Mouse (Mus musculus): ENCODE measurements around the gene Fkbp2. TPM values are rescaled to one million over a fixed set of nuclear protein-coding genes. Genes with fewer than 3 reads are reported as not detected.

Gene Fkbp2
- polyA plus RNA-seq, 1 experiment from 2014 or later, result 64.2 TPM

GRCm38 (mm10) chr19:7013984-7014383 lies 33.7 kb upstream of the Fkbp2 start:
- ATAC-seq (ENCODE audit: insufficient number of reproducible peaks, insufficient read depth, low FRiP score, low read depth), result no peak
- H3K4me2 ChIP-seq (ENCODE audit: low read length), result no peak overlapping the region
- H3K27ac ChIP-seq (replicated peaks in 1 of 2; ENCODE audit: control insufficient read depth in 1 of 2, insufficient read depth in 1 of 2, low read depth in 2 of 2, low read length in 2 of 2), result no peak overlapping the region
- WGBS, result 82% methylated on average over 9 of the region's 9 CpGs
- H3K4me3 ChIP-seq (ENCODE audit: control insufficient read depth in 1 of 2, insufficient read depth in 1 of 2, low read depth in 1 of 2, low read length in 2 of 2), result no peak overlapping the region
- peaks cover 6% of the 10 kb centered on the region in 2 experiments; a peak in 2 of 4 replicates for H3K4me1 ChIP-seq (ENCODE audit: control insufficient read depth in 2 of 2, insufficient read depth in 2 of 2, low read length in 2 of 2)
- H3K9me3 ChIP-seq (ENCODE audit: control insufficient read depth, low read length), result no peaks in the 10 kb centered on the region
- no peaks in the 10 kb centered on the region for H3K27me3 ChIP-seq (ENCODE audit: control insufficient read depth, insufficient read depth, low read length)
- H3K9ac ChIP-seq (ENCODE audit: low read length), result no peak overlapping the region
- H3K36me3 ChIP-seq (ENCODE audit: control insufficient read depth, insufficient read depth, low read length), result peaks cover 4% of the 10 kb centered on the region; the same call in 1 of the 2 replicates

GRCm38 (mm10) chr19:7012426-7012825 lies 32.1 kb upstream of the Fkbp2 start:
- H3K27ac ChIP-seq (replicated peaks in 1 of 2; ENCODE audit: control insufficient read depth in 1 of 2, insufficient read depth in 1 of 2, low read depth in 2 of 2, low read length in 2 of 2), result no peak overlapping the region
- no peak overlapping the region for H3K4me2 ChIP-seq (ENCODE audit: low read length)
- WGBS, result 85% methylated on average over 4 of the region's 4 CpGs
- no peak overlapping the region for H3K4me3 ChIP-seq (ENCODE audit: control insufficient read depth in 1 of 2, insufficient read depth in 1 of 2, low read depth in 1 of 2, low read length in 2 of 2)
- H3K27me3 ChIP-seq (ENCODE audit: control insufficient read depth, insufficient read depth, low read length), result no peaks in the 10 kb centered on the region
- ATAC-seq (ENCODE audit: insufficient number of reproducible peaks, insufficient read depth, low FRiP score, low read depth), result no peak
- no peaks in the 10 kb centered on the region for H3K4me1 ChIP-seq (ENCODE audit: control insufficient read depth in 2 of 2, insufficient read depth in 2 of 2, low read length in 2 of 2)
- H3K36me3 ChIP-seq (ENCODE audit: control insufficient read depth, insufficient read depth, low read length), result no peaks in the 10 kb centered on the region
- H3K9ac ChIP-seq (ENCODE audit: low read length), result no peak overlapping the region
- no peaks in the 10 kb centered on the region for H3K9me3 ChIP-seq (ENCODE audit: control insufficient read depth, low read length)

- Histone ChIP-seq H3K27me3 (ENCODE audit: control insufficient read depth, insufficient read depth, low read length) (no peaks in the 10 kb centered on the region), H3K27ac (replicated peaks in 1 of 2; ENCODE audit: control insufficient read depth in 1 of 2, insufficient read depth in 1 of 2, low read depth in 2 of 2, low read length in 2 of 2) (no peak overlapping the region), H3K9ac (ENCODE audit: low read length) (no peak overlapping the region), H3K4me3 (ENCODE audit: control insufficient read depth in 1 of 2, insufficient read depth in 1 of 2, low read depth in 1 of 2, low read length in 2 of 2) (no peak overlapping the region), H3K4me2 (ENCODE audit: low read length) (no peak overlapping the region), H3K36me3 (ENCODE audit: control insufficient read depth, insufficient read depth, low read length) (no peaks in the 10 kb centered on the region), H3K4me1 (ENCODE audit: control insufficient read depth in 2 of 2, insufficient read depth in 2 of 2, low read length in 2 of 2) (peaks cover 2 to 6% of the 10 kb centered on the region in 2 experiments; a peak in 1 of 4 replicates), H3K9me3 (ENCODE audit: control insufficient read depth, low read length) (no peaks in the 10 kb centered on the region)
- no peak for ATAC-seq (ENCODE audit: insufficient number of reproducible peaks, insufficient read depth, low FRiP score, low read depth)
- 80% methylated on average over 9 of the region's 9 CpGs for WGBS
Measured at GRCm38 (mm10) chr19:7006892-7007593, 26.7 kb upstream of the Fkbp2 start.

- Histone ChIP-seq H3K36me3 (ENCODE audit: control insufficient read depth, insufficient read depth, low read length) (peaks cover 22% of the 10 kb centered on the region), H3K4me2 (ENCODE audit: low read length) (no peak overlapping the region), H3K9ac (ENCODE audit: low read length) (no peak overlapping the region), H3K4me1 (ENCODE audit: control insufficient read depth in 2 of 2, insufficient read depth in 2 of 2, low read length in 2 of 2) (peaks cover 17 to 26% of the 10 kb centered on the region in 2 experiments), H3K4me3 (ENCODE audit: control insufficient read depth in 1 of 2, insufficient read depth in 1 of 2, low read depth in 1 of 2, low read length in 2 of 2) (no peak overlapping the region), H3K9me3 (ENCODE audit: control insufficient read depth, low read length) (no peaks in the 10 kb centered on the region), H3K27me3 (ENCODE audit: control insufficient read depth, insufficient read depth, low read length) (no peaks in the 10 kb centered on the region), H3K27ac (replicated peaks in 1 of 2; ENCODE audit: control insufficient read depth in 1 of 2, insufficient read depth in 1 of 2, low read depth in 2 of 2, low read length in 2 of 2) (no peak overlapping the region)
- WGBS, result 92% methylated on average over 19 of the region's 19 CpGs
- no peak for ATAC-seq (ENCODE audit: insufficient number of reproducible peaks, insufficient read depth, low FRiP score, low read depth)
Measured at GRCm38 (mm10) chr19:6999360-7000063, 19.2 kb upstream of the Fkbp2 start.

- Histone ChIP-seq H3K9ac (ENCODE audit: low read length) (no peak overlapping the region), H3K4me3 (ENCODE audit: control insufficient read depth in 1 of 2, insufficient read depth in 1 of 2, low read depth in 1 of 2, low read length in 2 of 2) (no peak overlapping the region), H3K36me3 (ENCODE audit: control insufficient read depth, insufficient read depth, low read length) (peaks cover 28% of the 10 kb centered on the region), H3K27ac (replicated peaks in 1 of 2; ENCODE audit: control insufficient read depth in 1 of 2, insufficient read depth in 1 of 2, low read depth in 2 of 2, low read length in 2 of 2) (no peak overlapping the region), H3K4me1 (ENCODE audit: control insufficient read depth in 2 of 2, insufficient read depth in 2 of 2, low read length in 2 of 2) (peaks cover 18 to 31% of the 10 kb centered on the region in 2 experiments), H3K27me3 (ENCODE audit: control insufficient read depth, insufficient read depth, low read length) (no peaks in the 10 kb centered on the region), H3K4me2 (ENCODE audit: low read length) (no peak overlapping the region), H3K9me3 (ENCODE audit: control insufficient read depth, low read length) (no peaks in the 10 kb centered on the region)
- WGBS, result 86% methylated on average over 9 of the region's 9 CpGs
- no peak for ATAC-seq (ENCODE audit: insufficient number of reproducible peaks, insufficient read depth, low FRiP score, low read depth)
Measured at GRCm38 (mm10) chr19:6997721-6998290, 17.5 kb upstream of the Fkbp2 start.

- ATAC-seq (ENCODE audit: insufficient number of reproducible peaks, insufficient read depth, low FRiP score, low read depth), result peak; percentile 66
- peaks cover 28% of the 10 kb centered on the region for H3K36me3 ChIP-seq (ENCODE audit: control insufficient read depth, insufficient read depth, low read length)
- WGBS, result under 1% methylated on average over 24 of the region's 24 CpGs
Measured at GRCm38 (mm10) chr19:6996006-6996405, 15.7 kb upstream of the Fkbp2 start, which contains the start of the genes Nudt22 and Trpt1. Nudt22 (minus strand) TSS chr19:6996117. Trpt1 (plus strand) TSS chr19:6996131.

GRCm38 (mm10) chr19:6995255-6995991 lies 15.1 kb upstream of the Fkbp2 start:
- no peak for ATAC-seq (ENCODE audit: insufficient number of reproducible peaks, insufficient read depth, low FRiP score, low read depth)
- Histone ChIP-seq H3K4me1 (ENCODE audit: control insufficient read depth in 2 of 2, insufficient read depth in 2 of 2, low read length in 2 of 2) (peaks cover 18 to 35% of the 10 kb centered on the region in 2 experiments), H3K27ac (replicated peaks in 1 of 2; ENCODE audit: control insufficient read depth in 1 of 2, insufficient read depth in 1 of 2, low read depth in 2 of 2, low read length in 2 of 2) (peak overlapping the region in 1 of 2 experiments; percentile 87; a peak in 2 of 4 replicates), H3K9ac (ENCODE audit: low read length) (peak overlapping the region; percentile 88), H3K4me2 (ENCODE audit: low read length) (peak overlapping the region; percentile 91), H3K4me3 (ENCODE audit: control insufficient read depth in 1 of 2, insufficient read depth in 1 of 2, low read depth in 1 of 2, low read length in 2 of 2) (peak overlapping the region; percentile 52 to 68), H3K36me3 (ENCODE audit: control insufficient read depth, insufficient read depth, low read length) (peaks cover 27% of the 10 kb centered on the region), H3K9me3 (ENCODE audit: control insufficient read depth, low read length) (no peaks in the 10 kb centered on the region), H3K27me3 (ENCODE audit: control insufficient read depth, insufficient read depth, low read length) (no peaks in the 10 kb centered on the region)
- WGBS, result 42% methylated on average over 20 of the region's 21 CpGs

More at GRCm38 (mm10) chr19:6996006-6996405, 15.7 kb upstream of the Fkbp2 start, which contains the start of the genes Nudt22 and Trpt1:
- Histone ChIP-seq H3K4me1 (ENCODE audit: control insufficient read depth in 2 of 2, insufficient read depth in 2 of 2, low read length in 2 of 2) (peaks cover 18 to 35% of the 10 kb centered on the region in 2 experiments), H3K4me3 (ENCODE audit: control insufficient read depth in 1 of 2, insufficient read depth in 1 of 2, low read depth in 1 of 2, low read length in 2 of 2) (peak within 1 kb of the TSS; percentile 68 to 70), H3K27ac (replicated peaks in 1 of 2; ENCODE audit: control insufficient read depth in 1 of 2, insufficient read depth in 1 of 2, low read depth in 2 of 2, low read length in 2 of 2) (peak within 1 kb of the TSS; percentile 80 to 87), H3K27me3 (ENCODE audit: control insufficient read depth, insufficient read depth, low read length) (no peaks in the 10 kb centered on the region), H3K4me2 (ENCODE audit: low read length) (peak within 1 kb of the TSS; percentile 91), H3K9me3 (ENCODE audit: control insufficient read depth, low read length) (no peaks in the 10 kb centered on the region), H3K9ac (ENCODE audit: low read length) (peak within 1 kb of the TSS; percentile 88)

Measured in heart, embryonic 14.5 days (tissue).